In genomic region chr5:74068714-74069321, GRCm38 (mm10) we compare ENCODE assay signal across 8 mouse cellular contexts. TPM values are rescaled to one million over a fixed set of nuclear protein-coding genes. Genes with fewer than 3 reads are reported as not detected.
DNase-seq lines count a peak whose midpoint lies in the region; ATAC-seq and TF ChIP-seq lines count a peak whose summit lies in the region.

No protein-coding gene starts in this region.

- H3K27ac ChIP-seq in intestine, embryonic 16.5 days (ENCODE audit: low read length), result peak overlapping the region; percentile 98
- H3K27ac ChIP-seq in limb, embryonic 14.5 days (replicated peaks; ENCODE audit: low read depth, low read length), result peak overlapping the region; percentile 97
- peak overlapping the region; percentile 89 for H3K27ac ChIP-seq in midbrain, embryonic 13.5 days
- H3K27ac ChIP-seq in stomach, embryonic 15.5 days, result peak overlapping the region; percentile 93

- under 1% methylated on average over 18 of the region's 18 CpGs for WGBS in intestine, embryonic 16.5 days
- WGBS in limb, embryonic 14.5 days, result under 1% methylated on average over 18 of the region's 18 CpGs
- WGBS in midbrain, embryonic 13.5 days, result 3% methylated on average over 18 of the region's 18 CpGs
- under 1% methylated on average over 18 of the region's 18 CpGs for WGBS in stomach, embryonic 15.5 days

- peak overlapping the region; percentile 85 for H3K4me3 ChIP-seq in intestine, embryonic 16.5 days (ENCODE audit: low read length)
- H3K4me3 ChIP-seq in limb, embryonic 14.5 days (replicated peaks; ENCODE audit: low read length), result peak overlapping the region; percentile 85
- peak overlapping the region; percentile 79 for H3K4me3 ChIP-seq in midbrain, embryonic 13.5 days (replicated peaks)
- H3K4me3 ChIP-seq in stomach, embryonic 15.5 days (replicated peaks), result peak overlapping the region; percentile 73

- H3K9ac ChIP-seq in intestine, embryonic 16.5 days (ENCODE audit: low read depth, low read length), result peak overlapping the region; percentile 90
- peak overlapping the region; percentile 93 for H3K9ac ChIP-seq in limb, embryonic 14.5 days (ENCODE audit: low read depth, low read length, severe bottlenecking)
- peak overlapping the region; percentile 92 for H3K9ac ChIP-seq in midbrain, embryonic 13.5 days (replicated peaks)
- H3K9ac ChIP-seq in stomach, embryonic 15.5 days, result peak overlapping the region; percentile 64

- TF ChIP-seq POLR2A in limb, embryonic 14.5 days (IDR thresholded peaks at IDR 0.05; ENCODE audit: borderline replicate concordance, extremely low read depth, insufficient read depth, insufficient read length), result 0 out of 2 replicates have a peak, but pooled peaks have one; percentile 20

- peaks cover 46% of the 10 kb centered on the region for H3K4me1 ChIP-seq in intestine, embryonic 16.5 days (ENCODE audit: control insufficient read depth, insufficient read depth, low read length)
- peaks cover 37% of the 10 kb centered on the region for H3K4me1 ChIP-seq in limb, embryonic 14.5 days (ENCODE audit: control insufficient read depth, insufficient read depth, low read length)
- H3K4me1 ChIP-seq in midbrain, embryonic 13.5 days (replicated peaks), result peaks cover 35% of the 10 kb centered on the region
- peaks cover 30% of the 10 kb centered on the region for H3K4me1 ChIP-seq in stomach, embryonic 15.5 days

- H3K27me3 ChIP-seq in intestine, embryonic 16.5 days (replicated peaks; ENCODE audit: control insufficient read depth, insufficient read depth, low read length), result no peaks in the 10 kb centered on the region
- no peaks in the 10 kb centered on the region for H3K27me3 ChIP-seq in limb, embryonic 14.5 days (ENCODE audit: control insufficient read depth, insufficient read depth, low read length)
- H3K27me3 ChIP-seq in midbrain, embryonic 13.5 days, result peaks cover 4% of the 10 kb centered on the region; the same call in 1 of the 2 replicates
- H3K27me3 ChIP-seq in stomach, embryonic 15.5 days (replicated peaks), result no peaks in the 10 kb centered on the region

- ATAC-seq in granulocyte monocyte progenitor cell, adult 5-6 weeks (replicated peaks; ENCODE audit: poor library complexity, severe bottlenecking), result peak; percentile 31
- ATAC-seq in intestine, embryonic 16.5 days, result peak; percentile 66
- peak; percentile 62 for ATAC-seq in limb, embryonic 14.5 days (ENCODE audit: low FRiP score, low read depth)
- peak; percentile 65 for ATAC-seq in midbrain, embryonic 13.5 days
- ATAC-seq in stomach, embryonic 15.5 days (ENCODE audit: insufficient read depth, low FRiP score, low read depth), result peak; percentile 47

- DNase-seq in 3134 (ENCODE audit: extremely low read depth, insufficient read length, low spot score), result peak; percentile 77
- DNase-seq in NIH3T3 (ENCODE audit: low read depth), result peak; percentile 78
- peak; percentile 86 for DNase-seq in embryo, embryonic 11 days
- DNase-seq in limb, embryonic 14.5 days (ENCODE audit: low spot score), result peak; percentile 81

- peak overlapping the region; percentile 84 for H3K4me2 ChIP-seq in intestine, embryonic 16.5 days (ENCODE audit: low read depth, low read length)
- peak overlapping the region; percentile 82 for H3K4me2 ChIP-seq in limb, embryonic 14.5 days (replicated peaks; ENCODE audit: low read depth, low read length, severe bottlenecking)
- H3K4me2 ChIP-seq in midbrain, embryonic 13.5 days (replicated peaks), result peak overlapping the region; percentile 83
- peak overlapping the region; percentile 67 for H3K4me2 ChIP-seq in stomach, embryonic 15.5 days

- no peaks in the 10 kb centered on the region for H3K9me3 ChIP-seq in intestine, embryonic 16.5 days (ENCODE audit: control insufficient read depth, low read length)
- H3K9me3 ChIP-seq in limb, embryonic 14.5 days (ENCODE audit: control insufficient read depth, low read length), result no peaks in the 10 kb centered on the region
- no peaks in the 10 kb centered on the region for H3K9me3 ChIP-seq in midbrain, embryonic 13.5 days
- no peaks in the 10 kb centered on the region for H3K9me3 ChIP-seq in stomach, embryonic 15.5 days

- H3K36me3 ChIP-seq in intestine, embryonic 16.5 days (ENCODE audit: control insufficient read depth, insufficient read depth, low read length), result no peaks in the 10 kb centered on the region
- H3K36me3 ChIP-seq in limb, embryonic 14.5 days (ENCODE audit: control insufficient read depth, insufficient read depth, low read length), result no peaks in the 10 kb centered on the region
- H3K36me3 ChIP-seq in midbrain, embryonic 13.5 days, result no peaks in the 10 kb centered on the region
- no peaks in the 10 kb centered on the region for H3K36me3 ChIP-seq in stomach, embryonic 15.5 days

RNA-seq across cellular contexts. Expression of gene Usp46, which starts 0.6 kb away (rescaled TPM):
- total RNA-seq in granulocyte monocyte progenitor cell, adult 5-6 weeks (2014; fragmentation: Nextera tagmentation), result 8.4 and 11.9 TPM in 2 replicates
- 10.9 and 26.9 TPM in 2 replicates for total RNA-seq in granulocyte monocyte progenitor cell, adult 5-6 weeks (2017)
- polyA plus RNA-seq in intestine, embryonic 16.5 days (2015; fragmentation: Nextera tagmentation; extraction: Ambion mirVana), result 16.5 and 16.7 TPM in 2 replicates
- 20.0 and 20.9 TPM in 2 replicates for polyA plus RNA-seq in limb, embryonic 14.5 days (2012; rRNA removed)
- 39.1 and 39.9 TPM in 2 replicates for polyA plus RNA-seq in limb, embryonic 14.5 days (2014; fragmentation: Nextera tagmentation; extraction: Ambion mirVana)
- polyA plus RNA-seq in midbrain, embryonic 13.5 days (2015; fragmentation: Nextera tagmentation; extraction: Ambion mirVana), result 23.9 and 25.2 TPM in 2 replicates
- polyA plus RNA-seq in stomach, embryonic 15.5 days (2015; fragmentation: Nextera tagmentation; extraction: Ambion mirVana), result 27.4 and 27.7 TPM in 2 replicates

Comparison
In these comparisons a context has a peak if more than half of its experiments do, and no peak if none do; other contexts are left out.
1. Peak in every context shown above with its lines: DNase-seq, ATAC-seq, H3K4me3 ChIP-seq and H3K27ac ChIP-seq.